Mouse (Mus musculus): ENCODE results near the gene Hoxa11. TPM values are rescaled to one million over a fixed set of nuclear protein-coding genes. Genes with fewer than 3 reads are reported as not detected.
A peak's percentile ranks its signal among the peaks of the same experiment; 100 is the strongest.

The Hoxa11 gene
- polyA plus RNA-seq, 1 experiment from 2014 or later: not detected

DNA sequence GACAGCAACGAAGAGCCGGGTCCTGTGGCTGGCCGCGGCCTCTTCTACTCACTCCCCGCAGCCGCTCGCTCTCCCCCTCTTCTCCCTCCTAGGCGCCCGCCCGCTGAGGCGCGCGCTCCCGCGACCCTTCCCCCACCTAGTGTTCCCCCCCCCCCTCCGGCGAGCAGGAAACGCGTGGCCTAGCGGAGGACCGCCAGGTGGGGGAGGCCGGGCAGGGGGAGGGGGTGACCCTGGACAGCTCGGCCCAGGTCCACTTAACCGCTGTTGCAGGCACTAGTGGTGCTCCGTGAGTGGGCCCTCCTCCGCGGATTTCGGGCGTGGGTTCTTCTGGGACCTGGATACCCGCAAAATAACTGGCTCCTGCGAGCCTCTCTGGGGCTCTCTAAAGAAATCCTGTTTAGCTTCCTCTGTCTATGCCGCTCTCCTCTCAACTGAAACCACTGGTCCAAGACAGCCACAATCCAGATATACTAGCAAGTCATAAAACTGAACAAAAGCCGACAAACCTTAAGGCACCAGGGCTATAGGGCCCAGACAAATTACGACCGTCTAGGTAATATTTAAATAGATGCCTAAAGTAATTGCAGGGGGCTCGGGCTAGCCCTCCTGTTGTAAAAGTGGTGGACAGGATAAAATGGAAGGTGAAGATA, 15.0 kb downstream of the Hoxa11 start, which contains the start of gene Hoxa9:
TSS of gene Hoxa9 (minus strand) at position 574 of the 650 bp plus-strand sequence.
- Histone ChIP-seq H3K9me3 (replicated peaks; ENCODE audit: control insufficient read depth, low read length) (no peaks in the 10 kb centered on the region), H3K4me1 (ENCODE audit: control insufficient read depth, insufficient read depth, low read length) (no peaks in the 10 kb centered on the region), H3K27ac (replicated peaks; ENCODE audit: low read depth, low read length) (no peak within 1 kb of the TSS), H3K9ac (replicated peaks; ENCODE audit: low read length) (no peak within 1 kb of the TSS), H3K4me2 (ENCODE audit: low read depth, low read length) (no peak within 1 kb of the TSS), H3K4me3 (ENCODE audit: low read depth, low read length) (no peak within 1 kb of the TSS), H3K36me3 (replicated peaks; ENCODE audit: control insufficient read depth, insufficient read depth, low read depth, low read length) (no peaks in the 10 kb centered on the region), H3K27me3 (ENCODE audit: control insufficient read depth, insufficient read depth, low read length) (peaks cover 88% of the 10 kb centered on the region)
- DNase-seq (ENCODE audit: low spot score) (no peak), ATAC-seq (replicated peaks; ENCODE audit: insufficient number of reproducible peaks, low FRiP score, low TSS enrichment, low read depth) (0 out of 2 replicates have a peak, but pooled peaks have one; percentile 41)
- WGBS: 1% methylated on average over 24 of the region's 36 CpGs

DNA sequence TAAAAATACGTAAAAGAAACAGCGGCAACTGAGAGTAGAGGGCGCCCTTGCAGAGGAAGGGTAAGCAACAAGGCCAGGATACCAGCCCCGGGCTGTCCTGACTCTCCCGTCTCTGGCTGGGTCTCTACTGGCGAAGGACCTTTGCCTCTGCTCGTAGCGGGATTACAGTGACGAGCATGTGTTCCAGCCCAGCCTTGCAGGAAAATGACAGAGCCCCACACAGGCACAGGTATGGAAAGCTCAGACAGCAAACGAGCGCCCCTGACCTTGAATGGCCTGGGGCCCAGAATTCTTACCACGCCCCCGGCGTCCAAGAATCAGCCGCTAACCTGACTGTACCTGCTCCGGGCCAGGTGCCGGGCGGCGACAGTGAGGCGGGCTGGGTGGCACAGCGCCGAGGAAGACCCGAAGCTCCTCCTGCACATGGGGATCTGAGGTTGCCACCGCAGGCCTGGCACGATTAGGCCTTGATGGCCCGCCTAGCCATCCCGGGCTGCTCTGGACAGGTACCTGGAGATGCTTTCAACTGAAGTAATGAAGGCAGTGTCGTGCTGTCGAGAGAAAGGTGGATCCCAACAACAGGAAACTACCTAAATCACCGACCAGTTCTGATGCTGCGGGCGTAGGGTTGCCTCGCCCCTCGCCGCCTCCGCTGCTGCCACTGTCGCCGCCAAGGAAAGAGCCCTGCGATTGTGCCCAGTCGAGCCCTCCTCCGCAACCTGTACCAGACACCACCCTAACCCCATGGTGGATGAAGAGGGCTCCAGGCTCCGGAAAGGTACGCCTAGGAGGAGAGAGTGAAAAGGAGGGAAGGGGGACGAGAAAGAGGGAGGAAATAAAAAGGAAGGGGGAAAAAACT, 15.8 kb downstream of the Hoxa11 start:
- Histone ChIP-seq H3K4me3 (ENCODE audit: low read depth, low read length) (no peak overlapping the region), H3K4me2 (ENCODE audit: low read depth, low read length) (no peak overlapping the region), H3K27ac (replicated peaks; ENCODE audit: low read depth, low read length) (no peak overlapping the region), H3K4me1 (ENCODE audit: control insufficient read depth, insufficient read depth, low read length) (no peaks in the 10 kb centered on the region), H3K9ac (replicated peaks; ENCODE audit: low read length) (no peak overlapping the region), H3K36me3 (replicated peaks; ENCODE audit: control insufficient read depth, insufficient read depth, low read depth, low read length) (no peaks in the 10 kb centered on the region), H3K9me3 (replicated peaks; ENCODE audit: control insufficient read depth, low read length) (no peaks in the 10 kb centered on the region), H3K27me3 (ENCODE audit: control insufficient read depth, insufficient read depth, low read length) (peaks cover 88% of the 10 kb centered on the region)
- ATAC-seq (replicated peaks; ENCODE audit: insufficient number of reproducible peaks, low FRiP score, low TSS enrichment, low read depth) (no peak; the same call in 1 of the 2 replicates), DNase-seq (ENCODE audit: low spot score) (no peak)
- 2% methylated on average over 43 of the region's 44 CpGs for WGBS

DNA sequence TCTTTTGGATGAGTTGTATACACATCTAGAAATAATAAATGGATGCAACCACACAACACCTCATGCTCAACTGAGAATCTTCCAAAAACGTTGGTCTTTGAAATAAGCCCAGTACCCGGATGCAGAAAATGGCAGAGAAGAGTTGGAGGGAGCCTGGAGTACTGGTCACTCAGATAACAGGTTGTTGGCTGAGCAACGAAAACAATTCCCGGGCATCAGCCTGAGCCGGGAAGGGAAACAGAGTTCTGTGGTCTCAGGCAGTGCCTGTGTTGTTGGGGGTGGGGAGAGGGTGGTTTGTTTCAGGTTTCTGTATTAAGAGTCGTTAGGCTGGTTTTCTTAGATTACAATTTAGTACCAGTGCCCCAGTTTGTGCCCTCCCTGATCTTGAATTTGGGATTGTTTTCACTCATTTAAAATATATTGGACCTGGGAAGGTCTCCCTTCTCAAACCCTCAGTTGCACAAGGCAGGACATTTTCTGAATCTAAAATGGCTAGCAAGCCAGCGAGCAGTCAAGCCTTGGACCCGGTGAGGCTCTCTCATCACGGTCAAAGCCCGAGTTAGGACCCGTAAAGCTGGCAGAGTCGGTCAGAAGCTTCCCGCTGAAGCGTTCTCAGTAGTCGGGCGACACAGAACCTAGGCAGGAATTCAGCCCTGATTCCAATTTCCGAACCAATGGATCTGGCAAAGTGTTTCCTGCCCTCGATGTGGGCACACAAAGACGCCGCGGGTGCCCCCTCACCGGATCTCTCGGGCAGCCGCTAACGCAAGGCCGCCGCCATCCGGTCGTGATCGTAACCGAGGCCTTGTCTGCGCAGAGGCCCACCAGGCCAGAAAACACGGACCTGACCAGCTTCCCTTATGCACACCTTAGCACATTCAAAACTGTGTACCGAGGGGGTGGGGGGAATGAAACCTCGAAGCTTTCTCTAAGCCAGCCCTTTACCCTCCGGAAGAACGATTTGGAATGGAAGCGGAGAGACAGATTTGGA, 16.8 kb downstream of the Hoxa11 start:
- Histone ChIP-seq H3K27ac (replicated peaks; ENCODE audit: low read depth, low read length) (no peak overlapping the region), H3K36me3 (replicated peaks; ENCODE audit: control insufficient read depth, insufficient read depth, low read depth, low read length) (no peaks in the 10 kb centered on the region), H3K9ac (replicated peaks; ENCODE audit: low read length) (no peak overlapping the region), H3K4me1 (ENCODE audit: control insufficient read depth, insufficient read depth, low read length) (no peaks in the 10 kb centered on the region), H3K9me3 (replicated peaks; ENCODE audit: control insufficient read depth, low read length) (no peaks in the 10 kb centered on the region), H3K4me2 (ENCODE audit: low read depth, low read length) (no peak overlapping the region), H3K27me3 (ENCODE audit: control insufficient read depth, insufficient read depth, low read length) (peaks cover 87% of the 10 kb centered on the region), H3K4me3 (ENCODE audit: low read depth, low read length) (no peak overlapping the region)
- 1% methylated on average over 38 of the region's 38 CpGs for whole genome bisulfite sequencing
- ATAC-seq (replicated peaks; ENCODE audit: insufficient number of reproducible peaks, low FRiP score, low TSS enrichment, low read depth): no peak
- DNase-seq (ENCODE audit: low spot score): no peak

DNA sequence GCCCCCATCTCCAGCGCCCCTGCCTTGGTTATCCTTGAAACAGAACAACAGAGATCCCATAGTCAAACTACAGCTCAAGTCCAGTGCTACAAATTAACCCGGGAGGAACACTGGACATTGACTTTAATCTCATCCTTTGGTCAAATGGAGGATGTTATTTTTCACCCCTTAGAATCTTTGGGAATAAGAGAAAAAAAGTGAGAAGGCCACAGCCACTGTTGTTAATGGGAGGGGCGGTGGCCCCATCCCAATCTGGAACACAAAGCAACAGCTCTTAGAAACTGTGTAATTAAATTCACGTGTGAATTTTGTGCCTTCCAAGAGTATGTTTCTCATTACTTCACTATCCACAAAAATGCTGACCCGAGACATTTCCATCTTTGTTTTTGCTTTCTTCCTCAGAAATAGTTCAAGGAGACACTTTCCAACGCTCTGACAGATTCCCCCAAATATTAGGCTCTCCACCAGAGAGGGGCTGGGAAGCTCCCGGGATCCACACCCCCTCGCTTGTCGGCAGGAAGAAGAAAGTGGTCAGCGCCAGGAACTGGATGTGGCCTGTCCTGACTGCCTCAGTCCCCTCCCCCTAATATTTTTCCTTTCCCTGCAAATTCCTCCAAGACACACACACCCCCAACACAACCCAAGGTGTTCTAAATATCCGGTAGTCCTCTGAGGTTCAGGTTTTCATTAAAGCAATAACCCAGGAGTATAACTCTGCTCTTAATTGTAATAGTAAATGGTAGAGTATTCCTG, 18.0 kb downstream of the Hoxa11 start:
- no peak for DNase-seq (ENCODE audit: low spot score)
- no peak overlapping the region for H3K4me2 ChIP-seq (ENCODE audit: low read depth, low read length)

DNA sequence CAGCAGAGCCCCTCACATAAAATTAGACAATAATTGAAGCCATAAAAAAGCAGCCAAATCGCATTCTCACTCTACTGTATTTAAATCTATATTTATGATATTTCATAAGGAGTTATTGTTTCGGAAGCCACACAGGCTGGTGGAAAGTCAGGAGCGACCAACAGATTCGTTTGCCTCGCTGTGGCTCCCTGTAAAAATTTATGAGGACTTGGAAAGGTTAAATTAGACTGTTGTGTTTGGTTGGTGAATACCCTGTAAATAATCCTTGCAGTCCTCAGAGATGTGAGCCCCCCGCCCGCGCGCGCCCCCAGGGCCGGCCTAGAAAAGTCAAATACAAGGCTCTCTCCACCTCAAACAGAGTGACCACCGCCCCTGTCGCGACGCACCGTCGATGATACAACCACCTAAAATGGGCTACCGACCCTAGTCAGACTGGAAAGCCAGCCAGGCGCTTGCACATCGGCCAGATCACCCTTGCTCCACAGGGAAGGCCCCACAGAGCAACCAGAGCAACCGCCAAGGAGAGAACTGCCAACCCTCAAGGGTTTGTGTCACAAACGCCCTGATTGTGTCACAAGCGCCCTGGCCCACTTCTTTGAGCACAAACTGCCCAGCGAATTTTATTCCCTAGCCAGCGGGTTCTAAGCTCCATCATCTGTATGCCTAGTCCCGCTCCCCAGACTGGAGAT, 18.9 kb downstream of the Hoxa11 start:
- Histone ChIP-seq H3K4me3 (ENCODE audit: low read depth, low read length) (no peak overlapping the region), H3K4me2 (ENCODE audit: low read depth, low read length) (no peak overlapping the region), H3K4me1 (ENCODE audit: control insufficient read depth, insufficient read depth, low read length) (no peaks in the 10 kb centered on the region), H3K27me3 (ENCODE audit: control insufficient read depth, insufficient read depth, low read length) (peaks cover 82% of the 10 kb centered on the region), H3K9me3 (replicated peaks; ENCODE audit: control insufficient read depth, low read length) (no peaks in the 10 kb centered on the region), H3K36me3 (replicated peaks; ENCODE audit: control insufficient read depth, insufficient read depth, low read depth, low read length) (no peaks in the 10 kb centered on the region), H3K27ac (replicated peaks; ENCODE audit: low read depth, low read length) (no peak overlapping the region), H3K9ac (replicated peaks; ENCODE audit: low read length) (no peak overlapping the region)
- ATAC-seq (replicated peaks; ENCODE audit: insufficient number of reproducible peaks, low FRiP score, low TSS enrichment, low read depth) (no peak), DNase-seq (ENCODE audit: low spot score) (no peak)
- 2% methylated on average over 26 of the region's 26 CpGs for WGBS

More for the DNA sequence above, 18.0 kb downstream of the Hoxa11 start:
- Histone ChIP-seq H3K36me3 (replicated peaks; ENCODE audit: control insufficient read depth, insufficient read depth, low read depth, low read length) (no peaks in the 10 kb centered on the region), H3K4me1 (ENCODE audit: control insufficient read depth, insufficient read depth, low read length) (no peaks in the 10 kb centered on the region), H3K9me3 (replicated peaks; ENCODE audit: control insufficient read depth, low read length) (no peaks in the 10 kb centered on the region), H3K27me3 (ENCODE audit: control insufficient read depth, insufficient read depth, low read length) (peaks cover 82% of the 10 kb centered on the region), H3K9ac (replicated peaks; ENCODE audit: low read length) (no peak overlapping the region), H3K27ac (replicated peaks; ENCODE audit: low read depth, low read length) (no peak overlapping the region), H3K4me3 (ENCODE audit: low read depth, low read length) (no peak overlapping the region)
- ATAC-seq (replicated peaks; ENCODE audit: insufficient number of reproducible peaks, low FRiP score, low TSS enrichment, low read depth): no peak
- WGBS: 2% methylated on average over 11 of the region's 11 CpGs

DNA sequence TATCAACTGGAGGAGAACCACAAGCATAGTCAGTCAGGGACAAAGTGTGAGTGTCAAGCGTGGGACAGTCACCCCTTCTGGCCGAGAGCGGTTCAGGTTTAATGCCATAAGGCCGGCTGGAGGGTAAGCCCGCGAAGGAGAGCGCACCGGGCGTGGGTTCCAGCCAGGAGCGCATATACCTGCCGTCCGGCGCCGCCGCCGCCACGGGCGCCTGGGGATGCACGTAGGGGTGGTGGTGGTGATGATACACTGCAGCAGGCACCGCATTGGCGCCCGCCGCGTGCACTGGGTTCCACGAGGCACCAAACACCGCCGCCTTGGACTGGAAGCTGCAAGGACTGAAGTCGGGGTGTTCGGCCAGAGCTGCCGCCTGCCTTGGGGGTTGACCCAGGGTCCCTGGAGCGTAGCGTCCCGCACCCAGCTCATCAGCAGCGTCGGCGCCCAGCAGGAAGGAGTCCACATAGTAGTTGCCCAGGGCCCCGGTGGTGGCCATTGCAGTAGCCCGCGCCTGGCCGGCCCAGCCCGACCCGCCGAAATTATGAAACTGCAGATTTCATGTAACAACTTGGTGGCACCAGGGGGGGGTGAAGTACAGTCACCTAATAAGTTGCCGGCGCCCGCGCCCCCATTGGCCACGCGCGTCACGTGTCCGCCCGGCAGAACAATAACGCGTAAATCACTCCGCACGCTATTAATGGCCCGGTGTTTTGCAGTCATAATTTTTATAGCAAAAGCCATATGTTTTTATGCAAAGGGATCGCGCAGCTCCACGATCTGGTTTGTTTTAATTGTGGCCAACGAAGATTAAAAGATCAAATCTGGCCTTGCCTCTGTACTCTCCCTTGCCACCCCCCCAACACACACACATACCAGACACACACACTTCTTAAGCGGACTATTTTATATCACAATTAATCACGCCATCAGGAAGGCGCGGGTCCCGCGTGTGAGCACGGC, 19.7 kb downstream of the Hoxa11 start:
- Histone ChIP-seq H3K36me3 (replicated peaks; ENCODE audit: control insufficient read depth, insufficient read depth, low read depth, low read length) (no peaks in the 10 kb centered on the region), H3K9me3 (replicated peaks; ENCODE audit: control insufficient read depth, low read length) (no peaks in the 10 kb centered on the region), H3K27me3 (ENCODE audit: control insufficient read depth, insufficient read depth, low read length) (peaks cover 84% of the 10 kb centered on the region), H3K4me1 (ENCODE audit: control insufficient read depth, insufficient read depth, low read length) (no peaks in the 10 kb centered on the region), H3K4me3 (ENCODE audit: low read depth, low read length) (no peak overlapping the region), H3K27ac (replicated peaks; ENCODE audit: low read depth, low read length) (no peak overlapping the region), H3K9ac (replicated peaks; ENCODE audit: low read length) (no peak overlapping the region), H3K4me2 (ENCODE audit: low read depth, low read length) (no peak overlapping the region)
- WGBS: 2% methylated on average over 69 of the region's 69 CpGs
- no peak for ATAC-seq (replicated peaks; ENCODE audit: insufficient number of reproducible peaks, low FRiP score, low TSS enrichment, low read depth)
- no peak for DNase-seq (ENCODE audit: low spot score)
